Mouse (Mus musculus): ENCODE results near the gene Hspb1. TPM values are rescaled to one million over a fixed set of nuclear protein-coding genes. Genes with fewer than 3 reads are reported as not detected.

Gene Hspb1
- 119 and 133 TPM in 2 replicates for polyA plus RNA-seq (2012; rRNA removed)

DNA sequence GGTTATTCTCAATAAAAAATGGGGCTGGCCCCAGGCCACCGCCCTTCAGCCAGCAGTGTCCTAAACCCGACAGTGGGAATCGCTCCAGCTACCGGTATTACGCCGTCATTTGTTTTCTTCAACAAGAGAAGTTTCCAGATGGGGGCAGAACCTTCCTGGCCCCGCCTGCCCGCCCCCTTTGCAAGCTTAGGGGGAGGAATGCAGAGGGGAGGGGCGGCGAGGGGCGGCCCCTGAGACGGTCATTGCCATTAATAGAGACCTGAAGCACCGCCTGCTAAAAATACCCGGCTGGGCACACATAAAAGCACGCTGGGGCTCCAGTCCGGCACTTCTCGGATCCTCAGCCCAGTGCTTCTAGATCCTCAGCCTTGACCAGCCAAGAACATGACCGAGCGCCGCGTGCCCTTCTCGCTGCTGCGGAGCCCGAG is at the start of gene Hspb1:
TSS of gene Hspb1 (plus strand) at position 245 of the 428 bp plus-strand sequence.
- under 1% methylated on average over 24 of the region's 24 CpGs for WGBS
- DNase-seq (ENCODE audit: low read depth, low spot score) = no peak

DNA sequence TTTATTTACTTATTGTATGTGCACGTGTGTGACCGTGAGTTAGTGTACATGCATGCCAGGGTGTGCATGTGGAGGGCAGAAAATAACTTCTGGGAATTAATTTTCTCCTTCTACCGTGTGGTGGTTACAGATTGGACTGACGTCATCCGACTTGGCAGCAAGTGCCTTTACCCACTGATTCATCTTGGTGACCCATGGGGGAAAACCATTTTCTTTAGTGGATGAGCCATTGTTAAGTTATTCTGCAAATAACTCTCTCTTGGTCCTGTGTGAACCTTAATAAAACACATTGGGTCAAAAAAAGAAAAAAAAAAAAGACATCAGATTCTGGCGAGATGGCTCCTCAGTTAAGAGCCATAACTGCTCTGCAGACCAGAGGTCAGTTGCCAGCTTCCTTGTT is 46.1 kb upstream of the Hspb1 start:
- 61% methylated on average over 6 of the region's 6 CpGs for WGBS
- DNase-seq (ENCODE audit: low read depth, low spot score) = no peak

DNA sequence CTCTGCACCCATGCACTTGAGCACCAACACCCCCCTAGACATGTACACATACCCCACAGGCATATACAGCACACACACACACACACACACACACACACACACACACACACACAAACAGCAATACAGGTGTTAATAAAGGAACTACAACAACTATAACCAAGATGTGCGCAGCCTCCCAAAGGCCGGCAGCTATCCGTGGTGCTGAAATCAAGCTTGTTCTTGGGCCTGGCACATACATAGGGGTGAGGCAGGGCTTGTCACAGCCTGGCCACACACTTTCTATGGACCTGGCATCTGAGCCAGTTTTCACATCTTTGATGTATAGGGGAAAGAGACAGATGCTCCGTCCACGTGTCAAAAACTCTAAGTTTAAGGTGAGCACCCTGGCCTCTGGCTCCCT is 44.3 kb upstream of the Hspb1 start:
- 21% methylated on average over 5 of the region's 5 CpGs for WGBS
- peak; percentile 3 for DNase-seq (ENCODE audit: low read depth, low spot score)

DNA sequence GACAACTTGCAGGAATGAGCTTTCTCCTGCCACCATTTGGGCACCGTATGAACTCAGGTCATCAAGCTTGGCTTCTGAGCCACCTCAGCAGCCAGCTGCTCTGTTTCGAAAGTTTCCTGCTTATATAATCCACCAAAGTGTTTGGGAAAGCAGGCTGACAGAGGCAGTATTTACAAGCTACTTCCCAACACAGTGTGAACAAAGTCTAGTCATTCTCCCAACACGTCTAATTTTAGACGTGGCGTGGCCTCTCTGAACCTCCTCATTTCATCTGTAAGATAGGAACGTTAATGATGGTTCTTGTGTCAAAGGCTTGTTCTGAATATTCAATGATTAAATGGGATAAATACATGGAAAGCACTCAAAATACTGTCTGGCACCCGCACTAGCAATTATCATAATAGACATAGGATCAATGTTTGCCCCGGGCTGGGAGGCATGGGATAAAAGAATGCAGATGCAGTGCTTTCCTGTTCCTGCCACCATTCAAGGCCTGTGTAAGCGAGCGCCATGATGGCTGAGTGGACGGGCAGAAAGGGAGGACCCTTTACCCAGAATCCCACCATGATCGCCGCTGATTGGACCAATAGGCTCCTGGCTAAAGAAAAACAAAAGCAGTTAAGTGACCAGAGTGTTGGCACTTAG is 41.9 kb upstream of the Hspb1 start:
- no peak for DNase-seq (ENCODE audit: low read depth, low spot score)
- 69% methylated on average over 13 of the region's 13 CpGs for WGBS

DNA sequence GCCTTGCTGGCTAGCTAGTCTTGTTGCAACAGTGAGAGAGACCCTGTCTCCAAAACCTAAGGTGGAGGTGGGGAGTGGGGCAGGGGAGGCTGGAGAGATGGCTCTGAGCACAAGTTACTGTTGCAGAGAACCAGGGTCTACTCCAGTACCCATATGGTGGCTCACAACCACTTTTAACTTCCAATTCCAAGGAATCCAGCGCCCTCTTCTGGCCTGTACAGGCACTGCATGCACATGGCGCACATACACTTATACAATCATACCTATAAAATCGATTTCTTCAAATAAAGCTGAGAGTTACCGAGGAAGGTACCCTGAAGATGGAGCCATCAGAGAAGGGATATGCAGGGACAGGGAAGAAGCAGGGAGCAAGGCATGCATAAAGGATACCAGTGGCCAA is 40.3 kb upstream of the Hspb1 start:
- 71% methylated on average over 4 of the region's 4 CpGs for WGBS
- no peak for DNase-seq (ENCODE audit: low read depth, low spot score)

DNA sequence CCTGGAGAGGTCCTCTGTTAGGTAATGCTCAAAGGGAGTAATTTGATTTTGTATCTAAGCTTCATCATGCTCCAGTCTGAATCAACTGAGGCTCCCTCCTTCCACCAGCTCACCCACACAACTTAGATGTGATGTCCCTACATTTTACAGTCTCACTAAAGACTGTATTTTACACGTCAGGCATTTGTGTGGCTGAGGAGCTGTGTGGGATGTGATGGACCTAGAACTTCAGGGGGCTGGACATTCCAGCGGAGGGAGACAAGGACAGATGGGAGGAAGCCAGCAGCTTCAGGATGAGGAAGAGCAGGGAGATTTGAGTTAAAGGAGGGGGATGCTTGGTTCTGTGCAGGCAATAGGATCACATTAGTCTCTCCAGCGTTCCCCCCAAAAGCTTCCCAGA is 39.8 kb upstream of the Hspb1 start:
- 92% methylated on average over 3 of the region's 3 CpGs for WGBS
- no peak for DNase-seq (ENCODE audit: low read depth, low spot score)

DNA sequence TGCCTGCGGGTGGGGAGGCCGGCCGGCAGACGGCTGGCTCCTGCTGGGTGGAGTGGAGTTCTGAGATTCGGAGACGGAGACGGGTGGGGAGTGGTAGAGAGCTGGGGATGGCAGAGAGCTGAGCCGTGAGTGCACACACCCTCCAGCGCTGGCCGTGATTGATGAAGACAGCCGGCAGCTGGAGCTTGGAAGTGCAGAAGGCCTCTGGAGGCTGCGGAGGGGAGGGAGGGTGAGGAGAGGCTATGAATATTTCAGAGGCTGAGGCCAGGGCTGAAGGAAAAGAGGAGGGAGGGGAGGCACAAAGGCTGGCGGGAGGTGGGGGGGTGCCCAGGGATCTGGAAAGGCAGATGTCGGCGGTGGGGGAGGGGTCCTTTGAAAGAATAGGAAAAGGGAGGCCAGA is 36.7 kb upstream of the Hspb1 start:
- no peak for DNase-seq (ENCODE audit: low read depth, low spot score)
- 4% methylated on average over 15 of the region's 15 CpGs for WGBS

DNA sequence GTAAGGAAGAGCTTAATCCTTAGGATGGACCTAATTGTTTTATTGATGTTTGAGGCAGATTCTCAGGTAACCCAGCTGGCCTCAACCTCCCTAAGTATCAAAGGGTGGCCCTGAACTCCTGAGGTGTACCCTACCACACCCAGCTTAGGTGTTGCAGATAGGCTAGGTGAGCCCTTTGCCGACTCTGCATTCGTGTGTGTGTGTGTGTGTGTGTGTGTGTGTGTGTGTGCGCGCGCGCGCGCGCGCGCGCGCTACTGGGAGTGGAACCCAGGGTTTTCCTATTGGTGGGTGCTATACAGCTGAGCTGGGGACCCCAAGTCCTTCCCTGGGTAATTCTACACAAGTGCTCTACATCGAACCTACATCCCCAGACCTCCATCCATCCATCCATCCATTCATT is 36.2 kb upstream of the Hspb1 start:
- 16% methylated on average over 14 of the region's 14 CpGs for WGBS
- no peak for DNase-seq (ENCODE audit: low read depth, low spot score)

DNA sequence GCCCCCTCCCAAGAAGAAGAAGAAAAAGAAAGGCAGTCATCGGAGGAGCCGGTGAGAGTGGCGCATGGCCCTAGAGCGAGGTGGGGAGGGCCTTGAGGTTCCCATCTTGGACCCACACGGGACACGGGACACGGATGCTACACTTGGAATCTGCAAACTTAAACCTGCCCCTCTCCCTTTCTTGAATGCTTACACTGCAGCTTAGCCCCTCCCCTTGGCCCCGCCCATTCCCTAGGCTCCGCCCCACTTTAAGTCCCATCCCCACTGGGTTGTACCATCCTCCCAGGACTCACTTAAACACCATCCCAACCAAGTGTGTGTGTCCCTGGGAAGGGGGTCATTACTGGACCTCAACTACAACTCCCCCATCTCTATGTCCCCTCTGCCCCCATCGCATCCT is 35.3 kb upstream of the Hspb1 start:
- WGBS = 5% methylated on average over 10 of the region's 10 CpGs
- no peak for DNase-seq (ENCODE audit: low read depth, low spot score)

DNA sequence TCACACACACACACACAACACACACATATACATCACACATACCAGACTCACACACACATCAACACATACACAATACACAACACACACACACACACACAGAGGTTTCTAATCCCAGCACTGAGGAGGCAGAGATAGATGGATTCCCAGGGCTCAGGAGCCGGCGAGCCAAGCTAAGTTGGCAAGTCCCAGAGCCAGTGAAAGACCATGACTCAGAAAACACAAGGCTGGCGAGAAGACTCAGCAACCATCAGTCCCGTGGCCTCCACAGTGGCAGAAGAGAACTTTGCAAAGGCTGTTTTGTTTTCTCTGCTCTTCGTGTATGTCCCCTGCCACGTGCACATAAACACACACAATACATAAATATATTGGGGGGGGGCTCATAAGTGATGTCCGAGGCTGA is 34.0 kb upstream of the Hspb1 start:
- 41% methylated on average over 7 of the region's 7 CpGs for WGBS
- no peak for DNase-seq (ENCODE audit: low read depth, low spot score)

DNA sequence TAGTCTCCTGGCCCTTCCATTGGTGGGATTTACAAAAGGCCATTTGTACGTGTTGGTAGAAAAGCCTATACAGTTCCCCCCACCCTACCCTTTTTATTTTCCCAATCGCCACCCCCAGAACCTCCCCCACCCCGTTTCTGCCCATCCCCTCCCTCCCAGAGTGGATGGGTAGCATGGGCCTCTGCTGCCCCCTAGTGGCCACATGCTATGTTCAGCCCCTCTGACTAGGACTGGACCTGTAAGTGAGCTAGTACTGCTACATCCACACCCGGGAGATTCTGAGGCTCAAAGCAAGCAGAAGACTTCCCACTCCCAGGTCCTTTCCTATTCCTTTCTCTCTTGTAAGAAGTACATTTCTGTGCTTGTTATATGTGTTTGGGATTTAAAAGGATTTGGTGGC is 32.6 kb upstream of the Hspb1 start:
- 3% methylated on average over 4 of the region's 4 CpGs for WGBS
- DNase-seq (ENCODE audit: low read depth, low spot score) = peak; percentile 16

DNA sequence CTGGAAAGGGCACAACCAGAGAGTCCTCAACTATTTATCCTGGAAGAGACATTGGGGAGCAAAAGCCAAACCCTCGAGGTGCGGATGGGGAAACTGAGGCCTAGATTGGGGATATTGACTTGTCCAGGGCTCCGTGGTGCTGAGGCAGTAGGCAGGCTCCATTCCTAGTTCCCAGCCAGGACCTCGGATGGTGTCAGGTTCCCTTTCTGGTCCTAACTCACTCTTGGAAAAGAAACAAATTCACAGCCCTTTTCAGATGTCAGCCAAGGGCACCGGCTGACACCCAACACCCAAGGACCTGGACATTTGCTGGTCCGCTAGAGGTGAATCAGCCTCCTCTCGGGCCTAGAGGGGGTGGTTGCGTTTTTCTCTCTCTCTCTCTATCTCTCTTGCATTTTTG is 21.1 kb upstream of the Hspb1 start:
- DNase-seq (ENCODE audit: low read depth, low spot score) = no peak
- 53% methylated on average over 8 of the region's 8 CpGs for WGBS

DNA sequence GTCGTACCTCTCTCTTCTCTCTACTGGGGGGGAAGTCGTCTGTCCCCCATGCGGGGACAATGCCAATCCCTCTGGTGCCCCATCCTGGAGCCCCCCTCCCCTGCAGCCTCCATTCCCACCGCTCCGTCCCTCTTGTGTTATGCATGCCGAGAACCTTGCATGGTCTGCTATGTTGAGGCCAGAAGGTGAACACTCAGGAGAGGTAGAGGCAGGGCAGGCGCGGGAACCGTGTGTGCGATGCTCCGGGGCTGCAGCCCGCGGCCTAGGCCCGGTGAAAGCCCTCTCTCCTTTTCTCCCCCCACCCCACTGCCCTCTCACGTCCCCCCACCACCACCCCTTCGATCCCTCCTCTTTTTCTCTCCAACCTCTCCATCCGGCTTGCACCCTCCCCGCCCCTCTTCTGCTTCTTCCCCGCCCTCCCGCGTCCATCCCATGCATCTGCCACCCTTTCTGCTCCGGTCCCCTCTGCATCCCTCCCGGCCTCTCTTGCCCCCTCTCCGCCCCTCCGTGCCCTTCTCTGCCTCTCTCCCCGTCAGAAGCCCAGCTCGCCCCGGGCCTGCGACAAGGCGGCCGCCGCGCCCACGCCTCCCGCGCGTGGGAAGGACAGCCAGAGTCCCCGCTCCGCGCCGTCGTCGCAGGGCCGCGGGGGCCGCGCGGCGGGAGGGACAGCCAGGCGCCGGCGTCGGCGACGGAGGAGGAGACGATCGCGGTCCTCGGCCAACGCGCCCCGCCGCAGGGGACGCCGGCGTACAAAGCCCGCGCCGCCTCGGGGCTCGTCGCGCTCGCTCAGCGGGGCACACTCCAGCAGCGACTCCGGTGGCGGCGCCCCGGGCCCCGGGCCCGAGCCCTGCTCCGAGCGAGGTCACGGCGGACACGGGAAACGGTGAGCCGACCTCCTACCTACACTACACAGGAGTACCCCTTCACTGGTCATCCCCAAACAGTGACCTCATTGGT is 19.8 kb upstream of the Hspb1 start:
- WGBS = 3% methylated on average over 62 of the region's 89 CpGs
- DNase-seq (ENCODE audit: low read depth, low spot score) = no peak

DNA sequence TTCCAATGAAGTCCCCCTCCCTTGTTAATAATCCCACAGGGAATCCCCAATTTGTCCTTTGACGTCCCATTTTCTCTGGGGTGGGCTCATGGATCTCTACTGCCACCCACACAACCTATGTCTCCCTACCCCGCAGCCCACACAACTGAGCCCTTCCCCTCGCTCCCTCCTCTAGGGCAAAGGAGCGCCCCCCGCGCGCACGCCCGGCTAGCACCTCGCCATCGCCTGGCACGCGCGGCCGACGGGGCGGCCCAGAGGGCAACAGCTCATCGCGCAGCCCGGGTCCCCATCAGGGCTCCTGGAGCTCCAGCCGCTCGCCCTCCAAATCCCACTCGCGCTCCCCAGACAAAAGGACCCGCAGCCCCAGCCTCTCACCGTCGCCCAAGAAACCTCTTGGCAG is 19.1 kb upstream of the Hspb1 start:
- no peak for DNase-seq (ENCODE audit: low read depth, low spot score)
- WGBS = 8% methylated on average over 27 of the region's 27 CpGs

DNA sequence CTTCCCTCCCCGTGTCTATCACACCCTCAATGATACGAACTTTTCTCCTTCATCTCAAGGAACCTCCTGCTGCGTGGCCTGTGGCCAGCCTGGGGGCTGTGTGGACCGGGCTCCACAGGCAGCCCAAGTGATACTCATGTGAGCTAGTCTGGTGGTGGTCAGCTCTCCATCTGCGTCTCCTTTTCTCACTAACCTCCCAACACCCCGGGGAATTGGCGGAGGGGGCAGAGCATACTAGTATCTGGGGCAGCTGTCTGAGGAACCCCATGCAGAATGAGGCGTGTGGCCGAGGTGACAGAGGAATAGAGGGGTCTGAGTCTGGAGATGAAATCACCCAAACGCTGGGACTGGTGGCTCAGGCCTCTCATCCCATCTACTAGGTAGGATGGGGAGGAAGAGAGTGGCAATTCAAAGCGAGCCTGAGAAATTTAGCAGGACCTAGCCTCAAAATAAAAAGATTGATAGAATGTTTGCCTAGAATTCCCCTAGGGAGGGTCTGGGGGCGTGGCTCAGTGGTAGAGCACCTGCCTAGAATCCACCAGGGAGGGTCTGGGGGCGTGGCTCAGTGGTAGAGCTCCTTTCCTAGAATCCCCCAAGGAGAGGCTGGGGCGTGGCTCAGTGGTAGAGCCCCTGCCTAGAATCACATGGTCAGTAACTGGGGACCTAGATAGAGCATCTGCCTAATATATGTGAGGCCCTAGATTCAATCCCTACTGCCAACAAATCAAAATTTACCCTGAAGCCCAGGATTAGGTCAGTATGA is 17.9 kb upstream of the Hspb1 start:
- WGBS = 57% methylated on average over 14 of the region's 14 CpGs
- DNase-seq (ENCODE audit: low read depth, low spot score) = no peak

DNA sequence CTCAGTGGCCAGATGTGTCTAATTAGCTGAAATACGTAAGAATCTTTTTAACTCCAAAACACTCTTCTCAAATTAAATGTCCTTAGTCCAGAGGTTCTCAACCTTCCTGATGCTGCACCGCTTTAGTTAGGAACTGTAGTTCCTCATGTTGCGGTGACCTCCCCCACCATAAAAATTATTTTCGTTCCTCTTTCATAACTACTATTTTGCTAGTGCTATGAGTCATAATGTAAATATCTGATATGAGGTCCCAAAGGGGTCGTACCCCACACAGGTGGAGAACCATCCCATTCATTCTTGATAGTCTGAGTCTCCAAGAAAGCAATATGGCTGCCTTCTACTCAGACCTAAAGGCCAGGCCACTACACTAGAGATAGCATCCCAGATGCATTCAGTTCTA is 17.2 kb upstream of the Hspb1 start:
- DNase-seq (ENCODE audit: low read depth, low spot score) = no peak
- 58% methylated on average over 5 of the region's 5 CpGs for WGBS

DNA sequence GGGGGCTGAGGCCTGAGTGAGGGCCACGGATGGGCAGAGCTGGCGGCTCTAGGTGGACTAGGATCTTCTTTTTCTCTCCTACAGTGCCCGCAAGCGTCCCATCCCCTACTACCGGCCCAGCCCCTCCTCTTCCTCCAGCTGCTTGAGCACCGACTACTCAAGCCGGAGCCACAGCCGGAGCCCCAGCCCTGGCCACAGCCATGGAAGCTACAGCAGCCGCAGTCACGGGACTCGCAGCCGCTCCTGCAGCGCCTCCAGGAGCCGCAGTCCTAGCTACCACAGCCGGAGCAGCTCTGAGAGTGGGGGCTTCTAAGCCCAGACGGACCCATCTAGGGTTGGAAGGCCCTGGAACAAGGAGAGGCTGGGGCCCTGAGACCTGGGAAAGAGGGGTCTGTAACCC is 14.7 kb upstream of the Hspb1 start:
- no peak for DNase-seq (ENCODE audit: low read depth, low spot score)
- 23% methylated on average over 16 of the region's 16 CpGs for WGBS

DNA sequence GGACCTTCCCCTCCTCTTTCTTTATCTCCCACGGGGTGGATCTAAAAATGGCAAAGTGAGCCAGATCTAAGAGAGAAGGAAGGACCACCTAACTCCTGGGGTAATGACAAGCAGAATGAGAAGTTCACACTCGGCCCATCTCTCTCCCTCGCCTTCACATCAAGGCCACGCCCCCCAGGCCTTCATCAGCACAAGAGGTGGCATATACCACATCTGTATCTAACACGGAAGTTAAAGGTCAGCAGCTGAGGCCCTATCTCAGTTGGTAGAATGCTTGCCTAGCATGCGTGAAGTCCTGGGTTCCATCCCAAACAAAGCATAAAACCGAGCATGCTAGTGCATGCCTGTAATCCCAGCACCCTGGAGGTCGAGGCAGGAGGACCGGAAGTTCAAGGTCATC is 14.0 kb upstream of the Hspb1 start:
- 56% methylated on average over 9 of the region's 9 CpGs for WGBS
- no peak for DNase-seq (ENCODE audit: low read depth, low spot score)

DNA sequence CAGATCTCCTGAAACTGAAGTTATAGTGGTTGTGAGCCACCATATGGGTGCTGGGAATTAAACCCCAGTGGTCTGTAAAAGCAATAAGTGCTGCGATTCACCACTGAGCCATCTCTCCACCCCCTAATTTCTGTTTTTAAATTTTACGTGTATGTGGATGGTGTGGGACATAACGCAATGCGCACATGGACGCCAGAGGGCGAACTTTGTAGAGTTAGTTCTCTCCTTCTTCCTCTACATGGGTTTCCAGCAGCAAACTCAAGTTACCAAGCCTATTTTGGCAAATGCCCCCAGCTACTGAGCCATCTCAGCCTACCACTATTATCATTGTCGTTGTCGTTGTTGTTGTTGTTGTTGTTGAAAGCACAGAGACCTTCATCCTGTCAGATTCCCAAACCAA is 10.5 kb upstream of the Hspb1 start:
- DNase-seq (ENCODE audit: low read depth, low spot score) = no peak
- WGBS = 8% methylated on average over 8 of the region's 8 CpGs

DNA sequence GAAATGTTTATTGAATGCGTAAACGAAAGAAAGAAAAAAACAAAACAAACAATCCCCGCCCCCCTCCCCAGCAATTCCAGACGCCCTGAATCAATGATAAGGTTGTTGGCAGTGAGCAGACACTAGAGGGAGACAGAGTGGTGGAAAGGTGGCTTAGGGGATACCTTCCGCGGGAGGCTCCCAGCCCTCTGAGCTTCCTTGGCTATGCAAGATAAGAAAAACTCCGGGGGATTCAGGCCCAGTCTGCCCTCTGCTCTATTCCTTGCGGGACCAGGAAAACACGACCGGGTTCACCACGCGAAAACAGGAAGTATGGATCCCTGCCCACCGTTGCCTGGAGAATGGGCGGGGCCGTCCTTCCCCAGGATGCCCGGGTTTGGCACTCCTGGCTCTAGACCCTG is 9.9 kb upstream of the Hspb1 start:
- no peak for DNase-seq (ENCODE audit: low read depth, low spot score)
- under 1% methylated on average over 16 of the region's 16 CpGs for WGBS

Data from large intestine, adult 2 months (tissue).